Mouse (Mus musculus) lung, postnatal 0 days (tissue): ENCODE data around the gene Ubtf. TPM values are rescaled to one million over a fixed set of nuclear protein-coding genes. Genes with fewer than 3 reads are reported as not detected.

ENCODE experiments used
- ATAC-seq: fragments of 200-750 bp; cut with Nextera tagmentation; 2 replicates; pipeline ENCODE4 v1.8.0; 2017; ENCODE audit warnings: moderate library complexity
- DNase-seq: peaks from one replicate; pipeline ENCODE4 v3.0.0-alpha.2; 2016; ENCODE audit warnings: low spot score
- H3K27ac ChIP-seq: fragments of 300-500 bp; sonication (generic); 2 replicates; pipeline ENCODE4 v1.5.1; 2014; ENCODE audit warnings: antibody characterized with exemption, mild to moderate bottlenecking, low read length, mixed read lengths
- H3K27me3 ChIP-seq: fragments of 300-500 bp; sonication (generic); replicated peaks from 2 replicates; pipeline ENCODE4 v1.6.1; 2014; ENCODE audit warnings: low read length, mixed read lengths; ENCODE audit not compliant: insufficient read depth
- H3K36me3 ChIP-seq: fragments of 300-500 bp; sonication (generic); 2 replicates; pipeline ENCODE4 v1.6.1; 2014; ENCODE audit warnings: low read length, mixed read lengths; ENCODE audit not compliant: insufficient read depth
- H3K4me1 ChIP-seq: fragments of 300-500 bp; sonication (generic); 2 replicates; pipeline ENCODE4 v1.6.1; 2014; ENCODE audit warnings: antibody characterized with exemption, low read depth, low read length, mixed read lengths; ENCODE audit not compliant: insufficient read depth
- H3K4me2 ChIP-seq: fragments of 300-500 bp; sonication (generic); replicated peaks from 2 replicates; pipeline ENCODE4 v1.6.1; 2014; ENCODE audit warnings: low read depth, mild to moderate bottlenecking, low read length, moderate library complexity, mixed read lengths
- H3K4me3 ChIP-seq: fragments of 300-500 bp; sonication (generic); 2 replicates; pipeline ENCODE4 v1.5.1; 2014; ENCODE audit warnings: low read depth, low read length
- H3K9ac ChIP-seq: fragments of 300-500 bp; sonication (generic); replicated peaks from 2 replicates; pipeline ENCODE4 v1.6.1; 2014; ENCODE audit warnings: low read depth, mild to moderate bottlenecking
- H3K9me3 ChIP-seq: fragments of 300-500 bp; sonication (generic); 2 replicates; pipeline ENCODE4 v1.6.1; 2016; ENCODE audit warnings: low read length, mixed read lengths
- CTCF ChIP-seq: IDR thresholded peaks from 2 replicates; pipeline ENCODE4 v1.5.1; 2016; ENCODE audit warnings: antibody characterized with exemption, mild to moderate bottlenecking
- EP300 ChIP-seq: IDR thresholded peaks from 2 replicates; pipeline ENCODE4 v1.6.1; 2016; ENCODE audit warnings: antibody characterized with exemption, mild to moderate bottlenecking, control low read depth
- WGBS: fragments of 180-500 bp; shearing (Covaris S2); extraction: QIAGEN DNeasy Blood & Tissue Kit; methylation state at CpG from one replicate; pipeline ENCODE4 v1.1.7; 2014; 5-methylcytosine and 5-hydroxymethylcytosine counted together
- polyA plus RNA-seq: library from polyadenylated mRNA; unstranded; fragments of >200 nt; fragmentation: Nextera tagmentation; extraction: Ambion mirVana; gene quantifications from 2 replicates; pipeline ENCODE4 v1.2.1, GENCODE M21; 2015

Gene Ubtf
- polyA plus RNA-seq, 1 experiment from 2014 or later = 53.7 TPM

- ATAC-seq = no peak
- Histone ChIP-seq H3K4me3 (no peak overlapping the region), H3K9me3 (no peaks in the 10 kb centered on the region)
Measured at GRCm38 (mm10) chr11:102334010-102334409, 14.5 kb upstream of the Ubtf start.

GRCm38 (mm10) chr11:102333061-102333460 is 13.5 kb upstream of the Ubtf start:
- DNase-seq = no peak
- no peak overlapping the region for H3K4me3 ChIP-seq
- H3K36me3 ChIP-seq = no peaks in the 10 kb centered on the region
- TF ChIP-seq CTCF (no peak), EP300 (no peak)
- H3K27me3 ChIP-seq = no peaks in the 10 kb centered on the region
- H3K9me3 ChIP-seq = no peaks in the 10 kb centered on the region
- H3K4me2 ChIP-seq = no peak overlapping the region
- H3K27ac ChIP-seq = no peak overlapping the region
- no peaks in the 10 kb centered on the region; the same call in 1 of the 2 replicates for H3K4me1 ChIP-seq
- H3K9ac ChIP-seq = no peak overlapping the region
- ATAC-seq = no peak

More at GRCm38 (mm10) chr11:102334010-102334409, 14.5 kb upstream of the Ubtf start:
- 31% methylated on average over 4 of the region's 4 CpGs for WGBS
- DNase-seq = no peak
- Histone ChIP-seq H3K27me3 (no peaks in the 10 kb centered on the region), H3K4me2 (no peak overlapping the region), H3K27ac (no peak overlapping the region), H3K4me1 (no peaks in the 10 kb centered on the region; the same call in 1 of the 2 replicates), H3K36me3 (no peaks in the 10 kb centered on the region), H3K9ac (no peak overlapping the region)
- TF ChIP-seq EP300 (no peak), CTCF (no peak)

GRCm38 (mm10) chr11:102331806-102332205 is 12.3 kb upstream of the Ubtf start:
- no peaks in the 10 kb centered on the region for H3K27me3 ChIP-seq
- TF ChIP-seq EP300 (no peak), CTCF (no peak)
- no peak for DNase-seq
- H3K4me2 ChIP-seq = no peak overlapping the region
- H3K4me3 ChIP-seq = no peak overlapping the region
- no peak overlapping the region for H3K27ac ChIP-seq
- WGBS = 45% methylated on average over 4 of the region's 4 CpGs
- H3K9ac ChIP-seq = no peak overlapping the region
- ATAC-seq = no peak
- H3K9me3 ChIP-seq = no peaks in the 10 kb centered on the region
- H3K36me3 ChIP-seq = no peaks in the 10 kb centered on the region
- no peaks in the 10 kb centered on the region for H3K4me1 ChIP-seq

GRCm38 (mm10) chr11:102330039-102330438 is 10.5 kb upstream of the Ubtf start:
- Histone ChIP-seq H3K4me3 (no peak overlapping the region), H3K4me1 (no peaks in the 10 kb centered on the region), H3K9ac (no peak overlapping the region), H3K27me3 (no peaks in the 10 kb centered on the region), H3K9me3 (no peaks in the 10 kb centered on the region), H3K4me2 (no peak overlapping the region), H3K36me3 (no peaks in the 10 kb centered on the region), H3K27ac (no peak overlapping the region)
- DNase-seq = no peak
- no peak for ATAC-seq
- TF ChIP-seq EP300 (no peak), CTCF (no peak)
- WGBS = 68% methylated on average over 3 of the region's 3 CpGs

- TF ChIP-seq EP300 (no peak), CTCF (no peak)
- no peak overlapping the region for H3K27ac ChIP-seq
- H3K27me3 ChIP-seq = no peaks in the 10 kb centered on the region
- H3K4me2 ChIP-seq = no peak overlapping the region
- ATAC-seq (no peak), DNase-seq (no peak)
- no peaks in the 10 kb centered on the region for H3K4me1 ChIP-seq
- no peaks in the 10 kb centered on the region for H3K9me3 ChIP-seq
- no peak overlapping the region for H3K9ac ChIP-seq
- no peaks in the 10 kb centered on the region for H3K36me3 ChIP-seq
- H3K4me3 ChIP-seq = no peak overlapping the region
Measured at GRCm38 (mm10) chr11:102329518-102329917, 10.0 kb upstream of the Ubtf start.

- Histone ChIP-seq H3K9ac (no peak overlapping the region), H3K9me3 (no peaks in the 10 kb centered on the region), H3K27ac (no peak overlapping the region), H3K4me1 (no peaks in the 10 kb centered on the region), H3K27me3 (no peaks in the 10 kb centered on the region), H3K36me3 (no peaks in the 10 kb centered on the region), H3K4me2 (no peak overlapping the region), H3K4me3 (no peak overlapping the region)
- ATAC-seq (no peak), DNase-seq (no peak)
- TF ChIP-seq CTCF (no peak), EP300 (no peak)
- 66% methylated on average over 7 of the region's 7 CpGs for WGBS
Measured at GRCm38 (mm10) chr11:102327839-102328238, 8.3 kb upstream of the Ubtf start.

- no peak overlapping the region for H3K27ac ChIP-seq
- 38% methylated on average over 5 of the region's 5 CpGs for WGBS
- no peak overlapping the region for H3K9ac ChIP-seq
- H3K9me3 ChIP-seq = no peaks in the 10 kb centered on the region
- ATAC-seq = no peak
- H3K4me2 ChIP-seq = no peak overlapping the region
- no peaks in the 10 kb centered on the region for H3K27me3 ChIP-seq
- no peak overlapping the region for H3K4me3 ChIP-seq
- H3K4me1 ChIP-seq = no peaks in the 10 kb centered on the region
- DNase-seq = no peak
- TF ChIP-seq CTCF (no peak), EP300 (no peak)
- H3K36me3 ChIP-seq = no peaks in the 10 kb centered on the region
Measured at GRCm38 (mm10) chr11:102327250-102327649, 7.7 kb upstream of the Ubtf start.
